Mouse (Mus musculus): Measurements from ENCODE around the gene Dhx38.

Dhx38 gene

GRCm38 (mm10) chr8:109565498-109566333 lies at the start of gene Dhx38, which contains the start of gene Txnl4b:
TSS of gene Dhx38 (minus strand) at chr8:109565861.
TSS of gene Txnl4b (plus strand) at chr8:109565892.
- DNase-seq (ENCODE audit: low read depth, low spot score) = peak; percentile 100

- DNase-seq (ENCODE audit: low read depth, low spot score) = peak; percentile 39
Observed at GRCm38 (mm10) chr8:109614243-109615210, 48.9 kb upstream of the Dhx38 start, which contains the start of gene Pkd1l3. TSS of gene Pkd1l3 (plus strand) at chr8:109614517.

DNA sequence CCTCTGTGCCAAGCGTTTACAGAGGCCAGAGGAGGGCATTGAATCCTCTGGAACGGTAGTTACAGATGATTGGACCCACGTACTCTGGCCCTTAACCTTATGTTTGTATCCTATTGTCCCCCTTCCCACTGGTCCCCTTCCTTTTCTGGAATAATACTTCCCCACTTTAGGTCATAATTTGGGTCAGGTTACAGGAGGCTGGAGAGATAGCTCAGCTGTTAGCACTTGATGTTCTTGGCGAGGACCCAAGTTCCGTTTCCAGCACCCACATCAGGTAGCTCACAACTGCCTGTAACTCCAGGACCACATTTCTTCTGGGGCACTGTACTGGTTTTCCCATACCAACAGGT lies 43.5 kb upstream of the Dhx38 start:
- no peak for DNase-seq (ENCODE audit: low read depth, low spot score)

GRCm38 (mm10) chr8:109608271-109609152 lies 42.9 kb upstream of the Dhx38 start, which contains the start of gene Dhodh:
TSS of gene Dhodh (minus strand) at chr8:109608673.
- peak; percentile 98 for DNase-seq (ENCODE audit: low read depth, low spot score)

- DNase-seq (ENCODE audit: low read depth, low spot score) = no peak
Observed at GRCm38 (mm10) chr8:109607650-109608049, 42.0 kb upstream of the Dhx38 start.

GRCm38 (mm10) chr8:109606725-109607124 lies 41.1 kb upstream of the Dhx38 start:
- DNase-seq (ENCODE audit: low read depth, low spot score) = peak; percentile 51

DNA sequence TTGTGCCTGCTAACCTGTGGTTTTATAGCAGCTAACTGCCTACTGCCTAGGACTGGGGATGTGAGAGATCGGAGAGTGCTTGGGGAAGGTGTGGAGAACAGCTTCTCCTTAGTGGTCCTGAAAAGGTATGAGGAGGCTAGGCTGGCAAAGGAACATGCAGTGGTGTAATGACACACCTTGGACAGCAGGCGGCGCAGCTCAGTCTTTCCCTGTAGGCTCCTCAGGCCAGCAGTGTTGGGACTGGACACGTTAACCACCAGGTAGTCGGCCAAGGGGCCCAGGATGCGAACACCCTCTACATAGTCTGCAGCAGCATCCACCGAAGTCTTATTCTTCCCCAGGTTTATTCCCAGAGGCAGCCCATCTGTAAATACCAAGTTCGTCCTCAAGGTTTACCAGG lies 30.2 kb upstream of the Dhx38 start:
- no peak for DNase-seq (ENCODE audit: low read depth, low spot score)

GRCm38 (mm10) chr8:109593117-109593788 lies 27.6 kb upstream of the Dhx38 start:
- no peak for DNase-seq (ENCODE audit: low read depth, low spot score)

GRCm38 (mm10) chr8:109592164-109592563 lies 26.5 kb upstream of the Dhx38 start:
- DNase-seq (ENCODE audit: low read depth, low spot score) = no peak

DNA sequence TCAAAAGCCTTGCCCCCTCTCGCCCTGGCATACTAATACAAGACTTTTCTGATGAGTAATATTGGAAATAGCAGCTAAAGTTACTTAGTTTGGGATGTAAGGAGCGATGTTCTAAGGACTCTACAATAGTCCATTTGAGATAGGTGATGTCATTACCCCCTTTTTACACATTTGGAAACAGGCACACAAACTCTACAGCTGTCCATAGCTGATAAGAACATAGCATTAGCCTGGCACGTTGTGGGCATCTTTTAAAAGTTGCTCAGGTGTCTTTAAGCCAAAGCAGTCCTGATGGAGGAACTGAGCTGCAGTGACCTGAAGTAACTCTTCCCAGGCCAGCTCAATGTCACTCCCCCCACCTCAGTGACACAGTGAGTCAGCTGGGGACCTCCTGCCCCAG lies 25.7 kb upstream of the Dhx38 start:
- no peak for DNase-seq (ENCODE audit: low read depth, low spot score)

GRCm38 (mm10) chr8:109590901-109591300 lies 25.2 kb upstream of the Dhx38 start:
- no peak for DNase-seq (ENCODE audit: low read depth, low spot score)

GRCm38 (mm10) chr8:109586972-109587504 lies 21.4 kb upstream of the Dhx38 start:
- no peak for DNase-seq (ENCODE audit: low read depth, low spot score)

- DNase-seq (ENCODE audit: low read depth, low spot score) = no peak
Observed at GRCm38 (mm10) chr8:109585652-109586051, 20.0 kb upstream of the Dhx38 start.

- DNase-seq (ENCODE audit: low read depth, low spot score) = no peak
Observed at GRCm38 (mm10) chr8:109584830-109585229, 19.2 kb upstream of the Dhx38 start.

GRCm38 (mm10) chr8:109584293-109584692 lies 18.6 kb upstream of the Dhx38 start:
- no peak for DNase-seq (ENCODE audit: low read depth, low spot score)

- DNase-seq (ENCODE audit: low read depth, low spot score) = no peak
Observed at GRCm38 (mm10) chr8:109578900-109579301, 13.2 kb upstream of the Dhx38 start, which contains the start of gene Hp. TSS of gene Hp (minus strand) at chr8:109579172.

- no peak for DNase-seq (ENCODE audit: low read depth, low spot score)
Observed at GRCm38 (mm10) chr8:109576311-109576710, 10.7 kb upstream of the Dhx38 start.

GRCm38 (mm10) chr8:109571139-109571538 lies 5.5 kb upstream of the Dhx38 start:
- no peak for DNase-seq (ENCODE audit: low read depth, low spot score)

DNA sequence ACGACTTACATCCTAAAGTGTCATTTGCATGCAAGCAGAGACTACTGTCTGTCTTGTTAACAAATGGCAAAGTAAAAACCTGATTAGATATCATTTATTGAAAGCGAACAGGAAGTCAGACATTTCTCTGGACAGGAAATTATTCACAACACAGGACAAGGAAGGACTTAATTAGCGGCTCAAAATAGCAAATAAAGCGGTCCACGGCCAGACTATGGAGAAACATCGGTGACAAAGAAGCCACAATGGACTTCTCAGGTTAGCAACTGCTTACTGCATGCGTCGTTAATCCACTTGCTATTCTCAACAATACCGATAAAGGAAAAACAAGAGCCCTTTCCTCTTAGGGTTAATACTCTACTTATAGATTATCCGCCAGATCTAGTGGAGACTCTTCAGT lies 895 bp downstream of the Dhx38 start:
- DNase-seq (ENCODE audit: low read depth, low spot score) = no peak

GRCm38 (mm10) chr8:109563881-109564280 lies 1.8 kb downstream of the Dhx38 start:
- DNase-seq (ENCODE audit: low read depth, low spot score) = no peak

All from telencephalon, adult 2 months (tissue).